Mouse (Mus musculus): ENCODE measurements around the gene Miga2. TPM values are rescaled to one million over a fixed set of nuclear protein-coding genes. Genes with fewer than 3 reads are reported as not detected.

The Miga2 gene
- total RNA-seq, 2 experiments from 2014 or later = 120 to 124 TPM

DNA sequence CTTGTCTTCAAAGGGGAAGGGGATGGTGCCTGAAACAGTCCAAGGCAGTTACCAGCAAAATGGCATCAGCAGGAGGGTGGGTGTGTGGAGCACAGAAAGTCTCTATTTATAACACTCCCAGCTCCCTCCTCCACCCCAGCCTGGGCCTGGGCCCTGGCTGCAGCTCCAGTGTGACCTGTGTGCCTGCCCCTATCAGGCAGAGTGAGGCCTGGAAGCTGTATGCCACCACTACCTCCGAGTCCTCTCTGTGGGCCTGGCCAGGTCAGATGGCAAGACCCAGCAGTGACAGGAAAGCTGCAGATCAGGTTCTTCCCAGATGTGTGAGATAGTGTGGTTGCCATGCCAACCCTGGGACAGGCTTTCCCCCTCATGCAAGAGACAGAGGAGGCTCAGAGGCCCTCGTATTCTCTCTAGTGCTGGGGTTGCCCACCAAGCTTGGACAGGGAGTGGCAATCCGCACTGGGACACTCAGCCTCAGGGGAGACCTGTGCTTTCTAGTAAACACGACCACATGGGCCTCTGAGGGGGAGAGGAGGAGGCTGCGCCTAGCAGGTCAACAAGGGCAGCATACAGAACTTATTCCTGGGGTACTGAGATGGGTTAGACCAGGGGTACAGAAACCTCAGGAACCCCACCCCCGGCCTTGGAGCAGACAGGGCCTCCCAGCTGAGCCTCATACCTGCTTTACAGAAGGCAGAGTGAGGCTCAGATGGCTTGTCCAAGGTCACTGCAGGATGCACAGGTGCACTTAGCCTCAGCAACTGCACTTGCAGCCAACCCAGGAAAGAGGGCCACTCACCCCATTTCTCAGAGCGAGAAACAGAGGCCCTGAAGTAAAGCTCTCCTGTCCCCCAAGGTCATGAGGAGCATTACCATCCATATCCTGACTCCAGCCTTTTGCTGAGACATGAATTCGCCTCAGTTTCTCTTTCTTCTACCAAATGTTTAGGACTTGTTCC, 6.2 kb upstream of the Miga2 start:
- peak in 1 of 2 experiments; percentile 74 for DNase-seq (ENCODE audit: low spot score in 2 of 2)
- intact Hi-C loops (cut with DNase I) = no loop called here

GRCm38 (mm10) chr2:30358533-30359531, 5.2 kb upstream of the Miga2 start, which contains the start of gene Sh3glb2:
Gene Sh3glb2 (minus strand): TSS chr2:30359337.
- intact Hi-C loops (cut with DNase I) = no loop called here

DNA sequence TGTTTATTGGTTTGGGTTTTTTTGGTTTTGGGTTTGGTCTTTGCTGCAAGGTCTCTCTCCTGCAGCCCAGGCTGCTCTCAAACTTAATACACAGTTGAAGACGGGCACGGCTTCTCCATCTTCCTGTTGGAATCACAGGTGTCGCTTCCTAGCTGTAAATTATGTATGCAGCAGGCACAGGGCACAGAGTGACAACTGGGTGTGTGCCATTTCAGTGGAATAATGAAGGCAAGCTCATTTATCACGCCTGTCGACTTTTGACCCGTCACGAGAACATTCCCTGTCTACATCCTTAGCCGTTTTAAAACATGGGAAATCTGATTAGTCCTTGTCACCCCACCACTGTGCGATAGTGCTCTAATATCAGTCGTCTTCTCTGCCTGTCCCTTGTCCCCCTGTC, 3.4 kb upstream of the Miga2 start:
- no peak for DNase-seq (ENCODE audit: low spot score in 2 of 2)
- intact Hi-C loops (cut with DNase I) = no loop called here

More at GRCm38 (mm10) chr2:30358533-30359531, 5.2 kb upstream of the Miga2 start, which contains the start of gene Sh3glb2:
- peak; percentile 78 to 85 for DNase-seq (ENCODE audit: low spot score in 2 of 2)

- no peak for DNase-seq (ENCODE audit: low spot score in 2 of 2)
- intact Hi-C loops (cut with DNase I) = loop anchor here (2.0 kb wide), 1 partner anchor 296 kb away; no protein-coding TSS in a partner anchor
These were observed 1.2 kb upstream of the Miga2 start for GRCm38 (mm10) chr2:30362865-30363264.

GRCm38 (mm10) chr2:30365281-30366069, 1.4 kb downstream of the Miga2 start:
- DNase-seq (ENCODE audit: low spot score in 2 of 2) = no peak
- intact Hi-C loops (cut with DNase I) = loop anchor here (2.0 kb wide), 1 partner anchor 13 kb away; no protein-coding TSS in a partner anchor

- DNase-seq (ENCODE audit: low spot score in 2 of 2) = peak in 1 of 2 experiments; percentile 38
- intact Hi-C loops (cut with DNase I) = no loop called here
These were observed 2.2 kb downstream of the Miga2 start for GRCm38 (mm10) chr2:30366203-30366602.

GRCm38 (mm10) chr2:30371544-30371943, 7.5 kb downstream of the Miga2 start:
- DNase-seq (ENCODE audit: low spot score in 2 of 2) = no peak
- intact Hi-C loops (cut with DNase I) = no loop called here

- intact Hi-C loops (cut with DNase I) = no loop called here
- no peak for DNase-seq (ENCODE audit: low spot score in 2 of 2)
These were observed 8.7 kb downstream of the Miga2 start for GRCm38 (mm10) chr2:30372726-30373125.

GRCm38 (mm10) chr2:30375893-30376292, 11.9 kb downstream of the Miga2 start:
- intact Hi-C loops (cut with DNase I) = no loop called here
- no peak for DNase-seq (ENCODE audit: low spot score in 2 of 2)

DNA sequence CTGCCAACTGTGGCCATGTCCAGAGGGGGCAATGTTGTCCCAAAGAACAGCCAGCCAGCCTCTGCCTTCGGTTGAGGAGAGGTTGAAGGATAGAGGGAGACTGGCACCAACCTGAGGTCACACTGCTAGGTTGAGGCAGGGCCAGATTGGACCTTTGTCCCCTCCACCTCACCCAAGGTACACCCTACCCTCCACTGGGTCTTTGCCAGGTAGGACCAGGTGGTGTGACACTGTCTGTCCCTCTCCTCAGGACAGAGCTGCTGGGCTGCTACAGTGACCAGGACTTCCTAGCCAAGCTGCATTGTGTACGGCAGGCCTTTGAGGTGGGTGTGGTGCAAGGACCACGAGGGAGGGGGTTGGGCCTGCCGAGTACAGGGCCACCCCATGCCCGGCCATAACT, 13.7 kb downstream of the Miga2 start:
- intact Hi-C loops (cut with DNase I) = loop anchor here (2.0 kb wide), 1 partner anchor 13 kb away; the partner anchor contains the start of gene Miga2
- no peak for DNase-seq (ENCODE audit: low spot score in 2 of 2)

- intact Hi-C loops (cut with DNase I) = loop anchor here (2.0 kb wide), 1 partner anchor 15 kb away; the partner anchor contains the start of gene Miga2
These were observed 15.3 kb downstream of the Miga2 start for GRCm38 (mm10) chr2:30379307-30379706.

GRCm38 (mm10) chr2:30380564-30381376, 16.7 kb downstream of the Miga2 start:
- no peak for DNase-seq (ENCODE audit: low spot score in 2 of 2)

More at GRCm38 (mm10) chr2:30379307-30379706, 15.3 kb downstream of the Miga2 start:
- no peak for DNase-seq (ENCODE audit: low spot score in 2 of 2)

GRCm38 (mm10) chr2:30381377-30381725, 17.3 kb downstream of the Miga2 start:
- intact Hi-C loops (cut with DNase I) = no loop called here
- DNase-seq (ENCODE audit: low spot score in 2 of 2) = no peak

More at GRCm38 (mm10) chr2:30380564-30381376, 16.7 kb downstream of the Miga2 start:
- intact Hi-C loops (cut with DNase I) = no loop called here

DNA sequence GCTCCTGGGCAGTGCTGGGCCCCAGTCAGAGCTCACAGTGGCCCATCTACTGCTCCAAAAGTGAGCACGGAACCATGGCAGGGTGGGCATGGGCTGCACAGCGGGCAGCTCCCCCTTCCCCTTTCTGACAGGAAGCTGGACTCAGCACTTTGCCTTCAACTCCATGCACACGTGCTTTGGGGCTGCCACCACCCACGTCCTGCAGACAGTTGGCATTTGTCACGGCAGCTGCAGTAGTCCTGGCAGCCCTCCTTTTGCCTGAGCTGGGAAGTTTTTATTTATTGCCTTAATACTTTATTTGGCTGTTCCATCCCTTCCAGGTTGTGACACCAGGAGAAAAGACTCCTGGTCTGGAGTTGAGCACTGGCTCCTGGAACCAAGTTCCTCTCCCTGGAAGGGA, 20.8 kb downstream of the Miga2 start:
- DNase-seq (ENCODE audit: low spot score in 2 of 2) = peak in 1 of 2 experiments; percentile 65
- intact Hi-C loops (cut with DNase I) = no loop called here

DNA sequence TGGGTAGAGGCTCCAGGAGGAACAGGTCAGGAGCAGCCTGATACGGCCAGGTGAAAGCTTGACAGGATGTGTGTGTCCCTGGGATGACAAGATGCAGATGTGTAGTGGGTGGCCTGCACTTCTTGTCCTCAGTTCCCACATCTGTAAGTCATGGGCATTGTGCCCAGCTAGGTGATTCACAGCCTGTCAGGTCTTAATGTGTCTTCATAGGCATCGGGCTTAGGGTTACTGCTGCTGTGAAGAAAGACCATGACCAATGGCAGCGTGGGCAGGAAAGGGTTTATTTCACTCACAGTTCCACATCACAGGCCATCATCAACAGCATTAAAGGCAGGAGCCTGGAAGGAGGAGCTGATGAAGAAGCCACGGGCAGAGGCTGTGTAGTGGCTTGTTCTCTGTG, 21.6 kb downstream of the Miga2 start:
- no peak for DNase-seq (ENCODE audit: low spot score in 2 of 2)
- intact Hi-C loops (cut with DNase I) = no loop called here

DNA sequence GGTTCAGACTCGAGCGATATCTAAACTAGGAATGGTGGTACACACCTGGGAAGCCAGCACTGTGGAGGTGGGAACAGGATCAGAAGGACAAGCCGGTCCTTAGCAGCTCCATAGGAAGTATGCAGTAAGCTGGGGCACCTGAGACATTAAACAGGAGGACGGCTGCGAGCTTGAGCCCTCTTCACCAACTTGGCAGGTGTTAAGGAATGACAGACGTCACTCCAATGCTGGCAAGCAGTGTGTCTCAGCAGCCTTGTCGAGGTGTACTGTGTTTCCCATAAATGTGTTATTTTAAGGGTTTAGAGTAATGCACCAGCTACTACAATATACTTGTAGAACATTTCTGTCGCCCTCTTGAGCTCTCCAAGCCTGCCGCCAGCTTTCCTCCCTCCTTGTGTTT, 22.9 kb downstream of the Miga2 start:
- DNase-seq (ENCODE audit: low spot score in 2 of 2) = no peak

DNA sequence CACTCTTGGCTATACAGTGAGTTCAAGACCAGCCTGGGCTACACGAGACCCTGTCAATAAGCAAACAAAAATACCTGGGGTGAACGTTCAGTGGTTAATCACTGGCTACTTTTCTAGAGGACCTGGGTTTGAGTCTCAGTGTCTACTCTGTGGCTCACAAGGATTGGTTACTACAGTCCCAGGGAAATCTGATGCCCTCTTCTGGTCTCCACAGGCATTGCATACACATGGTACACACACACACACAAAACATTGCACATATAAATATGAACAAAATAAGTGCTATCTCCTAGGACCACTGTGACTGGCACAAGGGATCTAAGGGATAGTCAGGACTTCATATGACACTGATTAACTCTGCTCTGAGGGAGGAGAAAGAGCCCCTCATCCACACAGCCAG, 25.0 kb downstream of the Miga2 start:
- no peak for DNase-seq (ENCODE audit: low spot score in 2 of 2)
- intact Hi-C loops (cut with DNase I) = no loop called here

More for the DNA sequence above, 22.9 kb downstream of the Miga2 start:
- intact Hi-C loops (cut with DNase I) = no loop called here

- peak; percentile 98 to 100 for DNase-seq (ENCODE audit: low spot score in 2 of 2)
- intact Hi-C loops (cut with DNase I) = loop anchor here (2.0 kb wide), 1 partner anchor 21 kb away; no protein-coding TSS in a partner anchor
These were observed 28.1 kb downstream of the Miga2 start, which contains the start of gene Dolpp1 for GRCm38 (mm10) chr2:30392114-30392576. Gene Dolpp1 (plus strand): TSS chr2:30392254.
